27 mouse cellular contexts compared by ENCODE assay signal in the genomic region with DNA sequence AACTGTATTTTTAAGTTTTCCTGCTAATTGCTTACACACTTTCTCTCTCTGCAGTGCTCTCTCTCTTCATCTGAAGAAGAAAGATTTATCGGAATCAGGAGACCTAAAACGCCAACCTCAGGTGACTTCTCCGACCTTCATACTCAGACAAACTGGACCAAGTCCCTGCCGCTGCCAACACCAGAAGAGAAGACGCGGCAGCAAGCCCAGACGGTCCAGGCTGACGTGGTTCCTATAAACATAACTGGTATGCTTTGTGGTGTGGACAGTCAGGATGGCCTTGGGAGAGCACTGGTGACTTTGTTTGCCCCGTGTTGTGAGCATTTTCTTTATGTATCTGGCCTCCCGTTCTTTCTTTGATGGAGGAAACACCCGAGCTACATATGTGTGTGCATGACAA. TPM values are rescaled to one million over a fixed set of nuclear protein-coding genes. Genes with fewer than 3 reads are reported as not detected.
A peak's percentile ranks its signal among the peaks of the same experiment; 100 is the strongest.
DNase-seq lines count a peak whose midpoint lies in the region; ATAC-seq and TF ChIP-seq lines count a peak whose summit lies in the region.
"Had no signal": no experiment of that assay in that cellular context is flagged by ENCODE, and none has a peak within 500 bp of the region (broad histone marks: within the 10 kb centered on the region; RNA-seq: fewer than 3 reads in every experiment).

No protein-coding gene starts in this region.

- H3K4me2 ChIP-seq in forebrain, embryonic 14.5 days (ENCODE audit: low read length), result no peak overlapping the region
- H3K4me2 ChIP-seq: heart, embryonic 13.5 days; hindbrain, embryonic 15.5 days; limb, embryonic 12.5 days; liver, embryonic 15.5 days; lung, embryonic 14.5 days had no signal

- no peak overlapping the region for H3K4me3 ChIP-seq in gastrocnemius, adult 2 months
- no peak overlapping the region for H3K4me3 ChIP-seq in testis, adult 2 months (ENCODE audit: control insufficient read depth, low read depth, low read length)
- H3K4me3 ChIP-seq in embryonic fibroblast, embryonic 13.5 days (ENCODE audit: insufficient read depth, low read length), result no peak overlapping the region
- no peak overlapping the region for H3K4me3 ChIP-seq in forebrain, embryonic 14.5 days (ENCODE audit: low read depth, low read length)
- H3K4me3 ChIP-seq: forebrain, embryonic 10.5 days; heart, embryonic 13.5 days; hindbrain, embryonic 10.5 days; hindbrain, embryonic 15.5 days; limb, embryonic 12.5 days; liver, embryonic 15.5 days had no signal

- H3K9ac ChIP-seq in forebrain, embryonic 14.5 days (ENCODE audit: low read length), result no peak overlapping the region
- H3K9ac ChIP-seq: heart, embryonic 13.5 days; hindbrain, embryonic 15.5 days; limb, embryonic 12.5 days; liver, embryonic 15.5 days; lung, embryonic 14.5 days had no signal

- no peak for TF ChIP-seq CTCF in gastrocnemius, adult 2 months (IDR thresholded peaks at IDR 0.05)
- TF ChIP-seq CTCF in testis, adult 2 months (IDR thresholded peaks at IDR 0.05; ENCODE audit: control insufficient read depth, insufficient read depth, insufficient replicate concordance, low read depth, low read length), result no peak
- no peak for TF ChIP-seq CTCF in embryonic fibroblast, embryonic 13.5 days (IDR thresholded peaks at IDR 0.05; ENCODE audit: borderline replicate concordance, insufficient read depth, low read length)

- H3K36me3 ChIP-seq in testis, adult 2 months (ENCODE audit: control insufficient read depth, insufficient read depth, low read length), result no peaks in the 10 kb centered on the region
- peaks cover 8% of the 10 kb centered on the region for H3K36me3 ChIP-seq in forebrain, embryonic 14.5 days (ENCODE audit: control insufficient read depth, insufficient read depth, low read length)
- H3K36me3 ChIP-seq: hindbrain, embryonic 15.5 days; liver, embryonic 15.5 days had no signal

- no peaks in the 10 kb centered on the region for H3K27me3 ChIP-seq in testis, adult 2 months (ENCODE audit: control insufficient read depth, insufficient read depth, low read length)
- no peaks in the 10 kb centered on the region for H3K27me3 ChIP-seq in forebrain, embryonic 14.5 days (replicated peaks; ENCODE audit: control insufficient read depth, insufficient read depth, low read length)
- H3K27me3 ChIP-seq: heart, embryonic 13.5 days; hindbrain, embryonic 15.5 days; limb, embryonic 12.5 days; liver, embryonic 15.5 days; Patski had no signal

- intact Hi-C loops in gastrocnemius, adult 2 months (cut with DNase I), result no loop called here
- intact Hi-C loops in heart, postnatal 14 days (cut with DNase I), result no loop called here

- H3K9me3 ChIP-seq in forebrain, embryonic 14.5 days (replicated peaks; ENCODE audit: control insufficient read depth, low read length), result no peaks in the 10 kb centered on the region
- H3K9me3 ChIP-seq: forebrain, embryonic 10.5 days; heart, embryonic 13.5 days; hindbrain, embryonic 10.5 days; hindbrain, embryonic 15.5 days; limb, embryonic 12.5 days; liver, embryonic 15.5 days had no signal

- ATAC-seq in forebrain, embryonic 14.5 days, result no peak
- ATAC-seq: forebrain, embryonic 16.5 days; inflammation-experienced regulatory T-cells, adult 6 months; Patski had no signal

- 92% methylated on average over 11 of the region's 11 CpGs for WGBS in forebrain, embryonic 14.5 days

- no peaks in the 10 kb centered on the region; the same call in 1 of the 2 replicates for H3K4me1 ChIP-seq in testis, adult 2 months (ENCODE audit: control insufficient read depth, insufficient read depth, low read length)
- no peaks in the 10 kb centered on the region for H3K4me1 ChIP-seq in embryonic fibroblast, embryonic 13.5 days (ENCODE audit: control insufficient read depth, insufficient read depth, low read length)
- H3K4me1 ChIP-seq in forebrain, embryonic 14.5 days (ENCODE audit: control insufficient read depth, insufficient read depth, low read length), result peaks cover 14% of the 10 kb centered on the region
- H3K4me1 ChIP-seq: liver, embryonic 15.5 days had no signal

- TF ChIP-seq POLR2A in testis, adult 2 months (IDR thresholded peaks at IDR 0.05; ENCODE audit: control insufficient read depth, low read depth, low read length), result no peak
- no peak for TF ChIP-seq POLR2A in embryonic fibroblast, embryonic 13.5 days (IDR thresholded peaks at IDR 0.05; ENCODE audit: low read depth, low read length)

- no peak overlapping the region for H3K27ac ChIP-seq in gastrocnemius, adult 2 months
- peak overlapping the region; percentile 29; the same call in 1 of the 2 replicates for H3K27ac ChIP-seq in testis, adult 2 months (ENCODE audit: control insufficient read depth, insufficient read depth, low read depth, low read length)
- H3K27ac ChIP-seq in embryonic fibroblast, embryonic 13.5 days (ENCODE audit: insufficient read depth, low read length), result peak overlapping the region; percentile 23; the same call in 1 of the 2 replicates
- no peak overlapping the region for H3K27ac ChIP-seq in forebrain, embryonic 14.5 days (ENCODE audit: low read depth, low read length)
- H3K27ac ChIP-seq: forebrain, embryonic 10.5 days; heart, embryonic 13.5 days; hindbrain, embryonic 10.5 days; hindbrain, embryonic 15.5 days; limb, embryonic 12.5 days; liver, embryonic 15.5 days had no signal

- DNase-seq in gastrocnemius, adult 2 months, result peak; percentile 60
- no peak for DNase-seq in gastrocnemius, postnatal 25 days
- DNase-seq in testis, postnatal 10 days (ENCODE audit: low spot score), result no peak
- peak; percentile 35 to 48 for DNase-seq in heart, postnatal 14 days
- no peak for DNase-seq in embryo, embryonic 11 days
- no peak for DNase-seq in forebrain, embryonic 14.5 days (ENCODE audit: low spot score)
- DNase-seq: adrenal gland, postnatal 14 days; cerebellum, adult 11 months; cerebellum, adult 9-10 months; gastrocnemius, postnatal 14 days; kidney, adult 11 months; kidney, postnatal 14 days; lung, embryonic 14.5 days; lung, postnatal 14 days; midbrain, embryonic 14.5 days had no signal

RNA-seq across cellular contexts. Expression of a gene that starts 34.4 kb away (rescaled TPM):
- 1 to 10 TPM in 1 of 2 experiments, under 1 TPM in 1; 0.48 to 1.3 TPM for total RNA-seq in gastrocnemius, adult 2 months (2021)
- under 1 TPM; 0.59 to 0.91 TPM for total RNA-seq in gastrocnemius, postnatal 25 days (2021)
- 2.1 and 2.6 TPM in 2 replicates for polyA plus RNA-seq in testis, adult 2 months (2012; rRNA removed)
- 12.9 and 21.7 TPM in 2 replicates for polyA plus RNA-seq in embryonic fibroblast, embryonic 13.5 days (2011; ENCODE audit: insufficient read length, low read depth, missing spikeins)
- 1 to 10 TPM; 1.6 to 1.7 TPM for total RNA-seq in heart, postnatal 14 days (2021)
- polyA plus RNA-seq in forebrain, embryonic 14.5 days (2014; fragmentation: Nextera tagmentation; extraction: Ambion mirVana), result 7.7 and 7.8 TPM in 2 replicates
- total RNA-seq: MEL had no signal
- polyA plus RNA-seq: inflammation-experienced regulatory T-cells, adult 6 months had no signal

Comparison
In these comparisons a context has a peak if more than half of its experiments do, and no peak if none do; other contexts are left out.
1. DNase-seq: peak in gastrocnemius, adult 2 months (single experiment) and heart, postnatal 14 days (2 of 2); none in gastrocnemius, postnatal 25 days (single experiment), testis, postnatal 10 days (single experiment), embryo, embryonic 11 days (single experiment) and forebrain, embryonic 14.5 days (single experiment).
2. H3K27ac ChIP-seq: peak in testis, adult 2 months (single experiment) and embryonic fibroblast, embryonic 13.5 days (single experiment); none in gastrocnemius, adult 2 months (single experiment) and forebrain, embryonic 14.5 days (single experiment).